Mouse (Mus musculus) bone marrow macrophage, adult 2 months (primary cell): Measurements from ENCODE around the gene Gpld1.

Source experiments
- CTCF ChIP-seq: IDR thresholded peaks from 2 replicates; pipeline ENCODE4 v1.5.1; 2012; ENCODE audit warnings: low read depth, mild to moderate bottlenecking, low read length, moderate library complexity
- POLR2A ChIP-seq: IDR thresholded peaks from 2 replicates; pipeline ENCODE4 v1.6.1; 2012; ENCODE audit warnings: mild to moderate bottlenecking, low read depth, low read length, borderline replicate concordance

DNA sequence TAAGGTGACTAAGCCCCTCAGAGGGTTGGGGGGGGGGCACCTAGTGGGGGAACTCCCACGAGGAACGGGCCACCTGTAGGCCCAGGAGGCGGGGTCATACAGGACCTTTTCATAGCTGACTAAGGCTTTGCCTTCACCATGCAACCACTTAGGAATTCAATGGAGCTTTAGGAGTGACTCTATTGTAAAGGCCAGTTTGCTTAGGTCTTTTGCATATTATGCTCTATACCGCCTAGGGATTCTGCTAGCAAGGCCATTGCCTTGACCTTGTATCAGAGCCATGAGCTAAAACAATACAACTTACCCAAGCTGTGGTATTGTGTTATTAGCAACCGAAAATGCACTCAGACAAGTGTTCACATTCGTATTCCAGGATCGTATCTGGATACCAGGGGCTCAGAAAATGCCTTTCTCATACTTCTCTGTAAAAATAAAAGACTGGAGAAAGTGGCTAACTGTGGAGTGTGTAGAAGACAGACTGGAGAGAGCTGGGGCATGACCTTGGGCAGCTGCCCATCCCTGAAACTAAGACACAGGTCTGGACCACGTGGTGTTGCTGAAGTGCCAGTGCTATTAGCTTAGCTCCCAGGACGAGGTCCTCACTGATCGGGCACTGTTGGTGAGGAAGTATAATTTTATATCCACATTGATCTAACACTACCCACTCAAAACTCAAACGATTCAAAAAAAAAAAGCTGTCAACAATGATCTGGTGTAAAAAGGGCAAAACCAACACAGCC is 36.0 kb upstream of the Gpld1 start:
- TF ChIP-seq CTCF (no peak), POLR2A (no peak)
